Mouse (Mus musculus) liver, adult 2 months (tissue): ENCODE data around the gene Rnf26.

Experiments used
- CTCF ChIP-seq: fragments of 200-500 bp; IDR thresholded peaks from 2 replicates; pipeline ENCODE4 v1.5.1; 2011; ENCODE audit warnings: low read depth, low read length, control low read depth
- POLR2A ChIP-seq: fragments of 200-500 bp; IDR thresholded peaks from 2 replicates; pipeline ENCODE4 v1.6.1; 2011; ENCODE audit warnings: low read length, control low read depth; ENCODE audit not compliant: insufficient read depth; ENCODE audit errors: extremely low read depth

GRCm38 (mm10) chr9:44101490-44101889 is 11.8 kb downstream of the Rnf26 start, which contains the start of gene Mfrp:
- TF ChIP-seq POLR2A (no peak), CTCF (no peak)
